Mouse (Mus musculus) liver, embryonic 14.5 days (tissue): ENCODE data around the gene Nbas.

Experiments
- CTCF ChIP-seq: IDR thresholded peaks from 2 replicates; pipeline ENCODE4 v1.5.1; 2016; ENCODE audit warnings: antibody characterized with exemption, low read depth, control low read depth
- EP300 ChIP-seq: IDR thresholded peaks from 2 replicates; pipeline ENCODE4 v1.6.1; 2016; ENCODE audit warnings: antibody characterized with exemption, low read depth

DNA sequence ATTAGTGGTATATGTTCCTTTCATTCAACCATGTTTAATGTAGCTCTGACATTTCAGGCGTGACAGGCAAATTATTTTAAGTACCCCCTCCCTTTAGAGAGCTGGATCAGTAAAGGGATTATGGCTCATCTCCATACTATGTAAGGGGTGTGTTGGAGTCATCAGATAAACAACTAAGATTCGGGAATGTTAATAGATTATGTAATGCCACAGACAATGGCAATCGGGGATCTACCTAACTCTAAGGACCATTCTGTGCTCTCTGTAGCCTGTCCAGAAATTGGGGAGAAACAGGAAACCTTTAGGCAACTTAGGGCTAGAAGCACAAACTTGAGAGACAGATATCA, 19.4 kb upstream of the Nbas start:
- TF ChIP-seq CTCF (no peak), EP300 (no peak)
